Mouse (Mus musculus) layer of hippocampus, adult 18-20 months (tissue): Measurements from ENCODE around the gene Daam1. TPM values are rescaled to one million over a fixed set of nuclear protein-coding genes. Genes with fewer than 3 reads are reported as not detected.
A peak's percentile ranks its signal among the peaks of the same experiment; 100 is the strongest.

Experiments used
- DNase-seq, 2 experiments: peaks; one replicate each; pipeline ENCODE4 v3.0.0; 2022; ENCODE audit warnings: low spot score in 2 of 2
- total RNA-seq, 2 experiments: library from RNA; stranded (reverse); gene quantifications; 2 replicates each; pipeline ENCODE4 v1.2.3; 2021

The Daam1 gene
- total RNA-seq, 2 experiments from 2014 or later, result 58.1 to 63.0 TPM

DNA sequence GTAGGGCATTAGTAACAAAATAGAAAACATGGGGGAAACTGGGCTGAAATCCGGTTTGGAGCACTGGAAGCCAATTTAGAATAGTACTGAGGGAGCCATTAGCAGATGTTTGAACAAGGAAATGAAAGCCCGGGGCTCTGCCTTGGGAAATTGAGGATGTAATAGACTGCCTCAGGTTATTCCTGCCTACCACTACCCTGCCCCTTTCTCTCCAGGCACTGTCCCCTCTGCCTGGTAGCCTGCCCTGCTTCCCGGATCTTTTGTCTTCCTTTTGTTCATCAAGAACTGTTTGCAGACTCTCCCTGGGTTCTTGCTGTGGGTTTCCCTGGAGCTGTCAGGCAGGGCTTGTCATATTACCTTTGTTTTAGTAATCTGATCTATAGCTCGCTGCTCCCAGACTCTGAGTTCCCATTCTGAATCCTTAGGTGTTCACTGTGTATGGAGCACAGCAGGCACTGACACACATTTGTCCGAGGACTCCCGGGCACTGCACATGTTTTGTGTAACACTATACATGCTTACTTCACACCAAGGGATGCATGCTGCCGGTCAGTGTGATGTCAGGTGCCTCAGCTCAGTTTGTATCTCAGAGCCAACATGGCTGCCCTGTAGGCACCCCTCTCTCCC lies 61.0 kb downstream of the Daam1 start:
- DNase-seq, result no peak

DNA sequence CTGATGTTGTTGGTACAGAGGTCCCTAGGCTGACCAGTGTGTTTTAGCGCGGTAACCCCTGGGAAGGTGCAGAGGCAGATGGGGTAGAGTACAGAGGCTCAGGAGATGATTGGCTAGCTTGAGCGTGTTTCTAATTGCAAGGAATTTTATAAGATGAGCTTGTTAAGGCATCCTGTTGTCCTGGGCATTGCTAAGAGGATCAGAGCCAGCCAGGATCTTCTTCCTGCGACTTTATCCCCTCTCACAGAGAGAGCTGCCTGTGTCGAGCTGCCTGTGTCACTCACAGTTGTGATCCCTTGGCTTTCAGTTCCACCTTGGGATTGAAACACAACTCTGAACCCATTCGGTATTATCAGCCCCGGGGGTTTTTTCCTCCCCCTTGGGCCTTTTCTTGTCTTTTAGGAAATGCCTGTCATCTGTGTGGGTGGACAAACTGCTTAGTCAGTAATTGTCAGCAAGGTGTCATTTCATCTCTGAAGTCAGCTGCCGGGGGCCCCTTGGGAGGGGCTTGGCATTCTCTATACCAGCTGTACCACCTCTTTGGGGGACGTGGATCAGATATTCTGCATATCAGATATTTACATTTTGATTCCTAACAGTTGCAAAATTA lies 62.2 kb downstream of the Daam1 start:
- no peak for DNase-seq

GRCm38 (mm10) chr12:71898231-71898630 lies 67.4 kb downstream of the Daam1 start:
- DNase-seq, result peak in 1 of 2 experiments; percentile 37

DNA sequence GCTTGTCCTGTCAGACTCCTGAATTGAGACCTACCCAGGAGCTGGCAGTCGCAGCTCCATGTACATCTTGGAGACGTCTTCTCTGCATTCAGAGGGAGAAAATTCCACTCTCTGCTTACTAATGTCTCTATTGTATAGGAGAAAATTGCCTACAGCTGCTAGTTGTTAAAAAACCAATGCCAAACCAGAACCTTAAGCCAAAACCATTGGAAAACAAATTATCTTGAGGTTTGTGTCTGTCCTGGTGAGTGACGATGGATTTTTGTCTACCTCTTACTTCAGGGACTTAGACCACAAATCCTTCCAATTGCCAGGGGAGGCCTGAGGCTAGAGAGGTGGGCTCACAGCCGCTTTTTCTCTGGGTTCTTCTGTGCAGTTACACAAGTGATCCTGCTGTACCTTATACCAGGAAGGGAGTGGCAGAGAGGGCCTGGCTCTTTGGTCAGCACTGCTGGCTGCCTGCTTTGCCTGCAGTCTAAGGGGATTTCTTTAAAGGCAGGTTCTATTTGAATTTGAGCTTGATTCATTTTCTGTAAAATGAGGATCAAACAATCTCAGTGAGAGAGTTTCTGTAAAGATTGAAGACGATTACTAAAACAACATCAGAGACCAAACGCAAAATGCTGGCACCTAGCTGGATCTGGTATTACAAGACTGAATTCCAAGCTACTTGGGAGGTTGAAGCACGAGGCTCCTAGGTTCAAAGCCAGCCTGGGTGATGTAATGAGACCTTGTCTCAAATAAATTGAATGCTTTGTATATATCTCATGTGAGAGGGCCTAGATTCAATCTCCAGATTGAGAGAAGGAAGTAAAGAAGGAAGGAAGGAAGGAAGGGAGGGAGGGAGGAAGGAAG lies 68.0 kb downstream of the Daam1 start:
- no peak for DNase-seq

- no peak for DNase-seq
These were observed 68.7 kb downstream of the Daam1 start for GRCm38 (mm10) chr12:71899566-71899965.

- peak in 1 of 2 experiments; percentile 28 for DNase-seq
These were observed 70.3 kb downstream of the Daam1 start for GRCm38 (mm10) chr12:71901211-71901610.

DNA sequence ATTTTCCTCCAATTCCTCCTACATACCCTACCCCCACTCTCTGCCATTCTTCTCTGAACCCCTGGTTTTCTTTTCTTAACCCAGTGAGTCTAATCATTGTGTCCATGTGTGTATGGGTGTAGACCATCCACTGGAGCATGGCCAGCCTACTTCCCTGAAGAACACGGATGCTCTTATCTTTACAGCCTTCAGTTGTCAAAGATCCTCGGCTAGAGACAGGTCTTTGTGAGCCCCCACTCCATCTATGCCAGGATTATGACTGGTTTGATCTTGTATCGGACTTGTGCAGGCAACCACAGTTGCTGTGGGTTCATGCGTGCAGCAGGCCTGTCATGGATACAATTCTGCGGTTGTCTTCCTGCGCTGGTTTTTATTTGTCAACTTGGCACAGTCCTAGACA lies 71.0 kb downstream of the Daam1 start:
- no peak for DNase-seq

DNA sequence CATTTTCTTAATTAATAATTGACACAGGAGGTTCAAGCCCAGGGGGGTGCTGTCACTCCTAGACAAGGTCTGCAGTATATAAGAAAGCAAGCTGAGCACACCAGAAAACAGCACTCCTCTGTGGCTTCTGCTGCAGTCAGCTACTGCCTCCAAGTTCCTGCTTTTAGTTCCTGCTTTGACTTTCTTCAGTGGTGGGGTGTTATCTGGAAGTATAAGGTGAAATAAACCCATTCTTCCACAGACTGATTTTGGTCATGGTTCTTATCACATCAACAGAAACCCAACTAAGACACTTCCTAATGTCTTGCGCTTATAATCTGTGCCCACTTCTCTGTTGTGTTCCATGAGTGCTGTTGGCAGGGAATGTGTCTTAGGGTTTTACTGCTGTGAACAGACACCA lies 71.4 kb downstream of the Daam1 start:
- DNase-seq, result no peak

DNA sequence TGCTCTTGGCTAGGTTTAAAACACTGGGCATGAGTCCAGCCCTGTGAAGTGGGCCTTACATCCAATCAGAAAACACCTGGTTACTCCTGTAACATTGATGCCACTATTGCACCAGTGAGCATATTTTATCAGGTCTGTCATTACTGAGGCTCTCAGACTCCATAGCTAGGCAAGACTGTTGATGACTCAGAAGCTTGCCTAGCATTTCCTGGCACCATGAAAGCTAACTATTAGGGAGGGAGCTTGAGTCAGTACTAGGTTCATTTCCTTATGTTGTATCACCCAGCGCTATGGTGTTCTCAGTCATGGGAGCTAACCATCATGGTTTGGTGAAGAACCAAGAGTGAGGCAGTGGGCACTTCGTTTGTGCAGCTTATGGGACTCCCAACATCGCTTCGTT lies 72.3 kb downstream of the Daam1 start:
- no peak for DNase-seq

DNA sequence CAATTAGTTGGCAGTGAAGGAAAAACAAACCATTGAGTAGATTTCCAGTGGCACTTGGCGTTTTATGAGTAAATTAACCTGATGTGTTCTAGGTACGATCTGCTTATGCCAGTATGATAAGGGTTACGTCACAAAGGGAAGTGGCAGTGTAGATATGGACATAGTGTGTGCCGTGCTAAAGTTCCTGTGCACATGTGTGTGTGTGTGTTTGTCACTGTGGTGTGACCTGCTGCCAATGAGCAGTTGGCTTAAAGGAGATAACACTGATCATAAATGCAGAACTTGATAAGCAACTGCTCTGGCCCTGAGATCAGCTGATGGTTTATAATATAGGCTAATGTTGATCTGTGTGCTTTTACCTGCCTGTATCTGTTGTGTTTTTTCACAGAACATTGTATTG lies 73.4 kb downstream of the Daam1 start:
- no peak for DNase-seq

DNA sequence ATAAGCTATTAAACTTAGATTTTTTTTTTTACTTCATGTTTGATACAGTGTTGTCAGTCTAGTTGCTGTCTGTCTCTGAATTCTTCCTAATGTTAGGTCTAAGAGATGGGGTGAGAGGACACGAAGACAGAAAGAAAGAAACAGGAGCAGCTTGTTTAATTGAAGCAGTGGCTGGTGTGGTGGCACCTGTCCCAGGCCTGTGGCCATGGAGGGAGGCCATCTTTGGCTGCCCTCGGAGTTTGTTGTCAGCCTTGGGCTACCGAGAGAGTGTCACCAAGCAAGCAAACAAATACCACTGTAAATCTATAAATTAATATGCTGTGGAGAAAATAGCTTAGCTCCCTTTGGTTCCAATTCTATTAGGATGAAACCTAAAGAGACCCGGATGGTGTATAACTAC lies 74.0 kb downstream of the Daam1 start:
- no peak for DNase-seq

DNA sequence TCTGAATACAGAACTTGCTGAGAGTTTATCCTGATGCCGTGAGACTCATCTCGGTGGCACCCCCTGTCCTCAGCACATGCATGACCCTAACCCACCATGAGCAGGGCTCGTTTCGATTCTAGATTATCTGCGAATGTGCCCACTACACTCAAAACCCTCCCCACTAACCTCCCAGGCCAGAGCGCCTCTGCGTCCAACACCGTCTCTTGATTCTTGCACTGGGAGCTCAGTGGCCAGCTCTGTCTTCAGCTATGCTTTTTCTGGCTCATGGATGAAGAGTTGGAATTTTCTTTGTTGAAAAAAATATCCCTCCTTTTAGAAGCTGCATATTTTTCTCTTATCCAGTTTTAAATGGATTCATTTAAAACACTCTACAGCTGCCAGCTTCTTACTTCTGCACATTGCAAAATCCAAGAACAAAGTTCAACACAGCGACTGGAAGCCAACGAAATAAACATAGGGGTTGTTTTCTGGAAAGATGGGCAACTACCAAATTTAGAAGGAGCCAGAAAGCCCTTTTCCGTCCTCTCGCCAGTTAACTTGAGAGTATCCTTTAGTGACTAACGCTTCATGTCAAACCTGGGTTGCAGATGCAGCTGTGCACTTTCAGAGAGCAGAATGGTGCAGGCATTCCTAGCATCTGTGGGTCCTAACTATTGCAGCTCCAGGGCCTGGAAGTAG lies 74.9 kb downstream of the Daam1 start:
- DNase-seq, result no peak

GRCm38 (mm10) chr12:71906582-71907267 lies 75.8 kb downstream of the Daam1 start:
- no peak for DNase-seq

GRCm38 (mm10) chr12:71908984-71909383 lies 78.1 kb downstream of the Daam1 start:
- no peak for DNase-seq

- DNase-seq, result no peak
These were observed 79.4 kb downstream of the Daam1 start for GRCm38 (mm10) chr12:71910246-71910645.

GRCm38 (mm10) chr12:71912262-71912661 lies 81.4 kb downstream of the Daam1 start:
- no peak for DNase-seq

DNA sequence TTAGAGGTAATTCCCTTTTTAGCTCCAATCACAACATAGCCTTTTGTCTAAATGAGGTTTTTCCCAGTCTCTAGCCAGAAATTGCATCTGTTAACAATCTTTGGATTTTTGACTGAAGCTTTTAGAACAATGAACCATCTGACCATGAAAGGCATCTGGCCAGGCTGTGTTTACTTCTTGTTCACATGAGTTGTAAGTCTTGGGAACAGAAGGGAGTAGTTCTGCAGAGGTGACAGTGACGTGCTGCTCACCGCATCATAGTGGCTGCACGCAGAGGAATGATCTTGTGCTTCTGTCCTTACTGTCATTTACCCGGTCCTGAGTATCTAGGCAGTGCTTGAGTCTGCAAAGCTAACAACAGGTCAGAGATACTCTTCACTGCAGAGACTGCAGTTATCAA lies 88.3 kb downstream of the Daam1 start:
- DNase-seq, result peak; percentile 21 to 51

DNA sequence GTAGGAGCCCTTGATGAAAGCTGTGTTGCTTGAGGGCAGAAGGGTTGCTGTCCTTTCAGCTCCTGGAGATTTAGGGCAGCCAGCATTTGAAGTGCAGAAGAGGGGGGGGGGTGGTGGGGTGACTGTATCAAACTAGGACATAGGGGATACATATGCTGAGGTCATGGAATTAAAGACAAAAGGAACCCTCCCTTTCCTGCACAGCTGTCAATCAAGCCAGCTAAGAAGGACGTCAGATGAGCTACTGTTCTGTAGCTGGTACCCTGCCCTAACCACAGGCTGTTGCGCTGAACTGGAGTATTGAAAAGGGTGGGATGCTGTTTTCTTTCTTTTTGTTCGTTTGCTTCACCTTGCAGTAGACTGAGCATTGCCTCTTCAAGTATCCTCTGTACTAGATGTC lies 89.1 kb downstream of the Daam1 start:
- DNase-seq, result no peak

DNA sequence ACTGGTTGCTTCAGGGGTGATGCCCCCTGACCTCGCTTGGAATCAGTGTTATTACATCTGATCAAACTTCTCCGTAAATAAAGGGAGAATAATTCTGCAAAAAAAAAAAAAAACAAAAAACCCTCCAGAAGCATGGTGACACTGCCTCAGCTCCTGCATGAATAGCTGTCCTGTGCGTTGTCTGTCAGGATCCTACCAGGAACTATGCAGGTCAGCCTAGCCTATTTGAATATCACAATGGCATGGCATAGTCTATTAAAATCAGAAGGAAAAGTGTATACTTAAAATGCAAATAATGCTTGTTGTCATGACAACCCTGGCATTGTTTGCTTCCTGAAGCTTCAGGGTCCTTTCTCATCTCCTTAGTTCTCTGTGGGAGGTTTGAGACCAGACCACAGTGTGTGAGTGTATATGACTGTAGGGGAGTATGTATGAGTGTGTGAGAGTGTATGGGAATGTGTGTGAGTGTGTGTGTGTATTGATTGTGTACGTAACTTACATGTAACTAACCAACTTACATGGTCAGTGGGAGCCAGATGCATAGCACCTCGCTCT lies 92.0 kb downstream of the Daam1 start:
- no peak for DNase-seq

DNA sequence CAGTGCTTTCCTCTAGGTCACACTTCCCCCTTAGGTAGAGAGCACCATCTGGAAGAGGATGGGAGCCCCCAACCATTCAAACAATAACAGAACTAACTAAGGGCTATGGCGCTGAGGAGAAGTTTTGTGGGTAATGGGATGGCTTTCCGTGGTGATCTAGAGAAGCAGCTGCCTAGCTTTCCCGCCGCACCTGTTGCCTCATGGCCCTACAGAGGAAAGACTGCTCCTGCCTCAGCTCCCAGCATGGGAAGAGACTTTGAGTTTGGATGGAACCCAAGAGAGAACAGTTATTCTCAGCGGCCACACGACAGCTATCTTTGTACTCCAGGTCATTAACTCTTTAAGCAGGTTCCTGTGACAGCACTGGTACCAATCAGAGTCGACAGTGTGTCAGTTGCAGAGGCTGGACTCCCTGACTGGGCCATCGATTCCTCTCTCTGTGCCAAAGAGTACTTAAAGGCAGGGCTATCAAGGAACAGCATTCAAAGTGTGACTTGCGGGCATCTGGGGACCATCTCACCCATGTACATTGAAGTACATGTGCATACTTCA lies 94.2 kb downstream of the Daam1 start:
- DNase-seq, result no peak
